Mouse (Mus musculus): ENCODE measurements around the gene Aff3. TPM values are rescaled to one million over a fixed set of nuclear protein-coding genes. Genes with fewer than 3 reads are reported as not detected.

Gene Aff3
- 9.3 and 10.5 TPM in 2 replicates for polyA plus RNA-seq (2015; fragmentation: Nextera tagmentation; extraction: Ambion mirVana)

GRCm38 (mm10) chr1:38664777-38665176, at the start of gene Aff3:
Aff3 (minus strand) TSS chr1:38664955.
- Histone ChIP-seq H3K4me3 (no peak within 1 kb of the TSS), H3K9me3 (no peaks in the 10 kb centered on the region), H3K27ac (peak within 1 kb of the TSS; percentile 62; the same call in 1 of the 2 replicates), H3K9ac (no peak within 1 kb of the TSS), H3K4me1 (peaks cover 17% of the 10 kb centered on the region), H3K36me3 (no peaks in the 10 kb centered on the region), H3K27me3 (no peaks in the 10 kb centered on the region), H3K4me2 (no peak within 1 kb of the TSS)
- no peak for ATAC-seq (ENCODE audit: borderline replicate concordance, extremely low read depth, low FRiP score, low TSS enrichment)
- 58% methylated on average over 13 of the region's 13 CpGs for WGBS

DNA sequence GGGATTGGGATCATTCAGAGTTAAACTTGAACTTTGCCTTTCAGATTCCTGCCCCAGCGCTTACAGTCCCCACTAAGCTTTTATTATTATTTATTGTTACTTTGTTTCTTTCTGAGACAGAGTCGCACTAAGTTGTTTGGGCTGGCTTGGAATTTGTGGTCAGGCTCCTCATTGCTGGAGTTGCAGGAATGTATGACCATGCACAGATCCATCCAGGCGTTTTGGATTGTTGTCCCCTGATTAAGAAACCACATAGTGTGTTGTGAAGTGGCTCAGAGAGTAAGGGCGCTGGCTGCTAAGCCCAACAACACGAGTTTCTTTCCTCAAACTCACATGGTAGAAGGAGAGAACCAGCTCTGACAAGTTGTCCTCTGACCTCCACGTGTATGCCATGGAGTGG, 35.9 kb upstream of the Aff3 start:
- no peaks in the 10 kb centered on the region for H3K9me3 ChIP-seq
- WGBS, result 61% methylated on average over 6 of the region's 6 CpGs
- no peak overlapping the region for H3K27ac ChIP-seq
- no peak for ATAC-seq (ENCODE audit: borderline replicate concordance, extremely low read depth, low FRiP score, low TSS enrichment)
- no peaks in the 10 kb centered on the region for H3K27me3 ChIP-seq
- no peak overlapping the region for H3K4me2 ChIP-seq
- H3K36me3 ChIP-seq, result no peaks in the 10 kb centered on the region
- 0 out of 2 replicates have a peak, but pooled peaks cover 3% of the 10 kb centered on the region for H3K4me1 ChIP-seq
- no peak overlapping the region for H3K4me3 ChIP-seq
- H3K9ac ChIP-seq, result no peak overlapping the region

DNA sequence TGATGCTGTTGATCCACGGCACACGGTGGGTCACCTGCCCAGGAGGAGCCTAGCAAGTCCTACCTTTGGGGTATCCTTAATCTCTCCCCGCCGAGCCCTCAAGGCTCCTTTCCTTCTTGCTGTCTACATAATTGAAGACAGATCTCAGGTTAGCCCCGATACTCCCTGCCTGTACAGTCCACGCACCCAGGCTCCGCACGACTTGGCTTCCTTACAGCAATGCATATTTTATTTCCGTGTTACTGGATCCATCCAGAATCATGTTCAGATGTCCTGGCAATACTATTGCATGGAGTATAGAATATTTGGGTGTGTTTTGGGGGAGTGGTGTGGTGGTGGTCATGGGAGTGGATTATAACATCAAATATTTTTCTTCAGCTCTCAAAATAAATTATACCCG, 34.5 kb upstream of the Aff3 start:
- no peak overlapping the region for H3K9ac ChIP-seq
- H3K4me1 ChIP-seq, result 0 out of 2 replicates have a peak, but pooled peaks cover 3% of the 10 kb centered on the region
- no peak overlapping the region for H3K4me3 ChIP-seq
- 84% methylated on average over 10 of the region's 10 CpGs for WGBS
- no peak for ATAC-seq (ENCODE audit: borderline replicate concordance, extremely low read depth, low FRiP score, low TSS enrichment)
- H3K27ac ChIP-seq, result no peak overlapping the region
- no peaks in the 10 kb centered on the region for H3K36me3 ChIP-seq
- no peak overlapping the region for H3K4me2 ChIP-seq
- no peaks in the 10 kb centered on the region for H3K9me3 ChIP-seq
- H3K27me3 ChIP-seq, result no peaks in the 10 kb centered on the region

- H3K4me1 ChIP-seq, result 0 out of 2 replicates have a peak, but pooled peaks cover 3% of the 10 kb centered on the region
- 50% methylated on average over 15 of the region's 15 CpGs for WGBS
- H3K4me2 ChIP-seq, result no peak overlapping the region
- ATAC-seq (ENCODE audit: borderline replicate concordance, extremely low read depth, low FRiP score, low TSS enrichment), result no peak
- H3K27ac ChIP-seq, result no peak overlapping the region; the same call in 1 of the 2 replicates
- no peaks in the 10 kb centered on the region for H3K36me3 ChIP-seq
- no peaks in the 10 kb centered on the region for H3K27me3 ChIP-seq
- no peaks in the 10 kb centered on the region for H3K9me3 ChIP-seq
- no peak overlapping the region for H3K4me3 ChIP-seq
- no peak overlapping the region for H3K9ac ChIP-seq
Observed at GRCm38 (mm10) chr1:38695812-38696681, 31.3 kb upstream of the Aff3 start.

DNA sequence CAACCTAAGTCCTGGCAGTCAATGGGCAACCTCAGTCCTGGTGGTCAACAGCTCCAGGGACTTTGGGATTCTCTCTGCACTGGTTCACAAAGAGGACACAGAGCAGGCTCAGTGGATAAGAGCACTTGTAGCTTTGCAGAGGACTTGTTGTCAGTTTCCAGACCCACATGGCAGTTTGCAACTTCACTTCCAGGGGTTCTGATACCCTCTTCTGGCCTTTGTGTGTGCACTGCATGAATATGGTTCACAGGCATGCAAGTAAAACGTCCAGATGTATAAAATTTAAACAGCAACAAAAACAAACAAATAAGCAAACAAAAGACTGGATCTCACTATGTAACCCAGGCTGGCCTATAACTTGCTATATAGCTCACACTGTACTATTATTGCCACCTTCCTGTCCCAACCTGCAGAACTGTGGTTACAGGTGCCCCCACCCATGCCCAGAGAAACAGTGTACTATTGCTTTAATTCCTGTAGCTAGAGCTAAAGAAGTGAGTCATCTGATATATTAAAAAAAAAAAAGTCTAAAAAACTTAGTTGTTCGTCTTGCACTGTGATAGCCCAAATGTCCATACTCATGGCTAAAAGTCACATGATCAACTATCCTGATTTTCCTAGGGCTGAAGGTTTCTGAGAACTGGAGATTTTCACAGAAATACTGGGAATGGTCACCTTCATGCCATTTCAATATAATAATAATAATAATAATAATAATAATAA, 30.5 kb upstream of the Aff3 start:
- H3K27me3 ChIP-seq, result no peaks in the 10 kb centered on the region
- no peak overlapping the region for H3K9ac ChIP-seq
- no peak overlapping the region for H3K4me3 ChIP-seq
- WGBS, result 63% methylated on average over 2 of the region's 2 CpGs
- no peaks in the 10 kb centered on the region for H3K9me3 ChIP-seq
- no peaks in the 10 kb centered on the region for H3K36me3 ChIP-seq
- no peak overlapping the region for H3K27ac ChIP-seq
- H3K4me2 ChIP-seq, result no peak overlapping the region
- 0 out of 2 replicates have a peak, but pooled peaks cover 3% of the 10 kb centered on the region for H3K4me1 ChIP-seq
- ATAC-seq (ENCODE audit: borderline replicate concordance, extremely low read depth, low FRiP score, low TSS enrichment), result no peak

- ATAC-seq (ENCODE audit: borderline replicate concordance, extremely low read depth, low FRiP score, low TSS enrichment), result no peak
- WGBS, result 51% methylated on average over 5 of the region's 5 CpGs
- no peak overlapping the region for H3K27ac ChIP-seq
- no peak overlapping the region for H3K9ac ChIP-seq
- no peak overlapping the region for H3K4me2 ChIP-seq
- no peak overlapping the region for H3K4me3 ChIP-seq
- no peaks in the 10 kb centered on the region for H3K27me3 ChIP-seq
- H3K36me3 ChIP-seq, result no peaks in the 10 kb centered on the region
- H3K4me1 ChIP-seq, result 0 out of 2 replicates have a peak, but pooled peaks cover 3% of the 10 kb centered on the region
- H3K9me3 ChIP-seq, result no peaks in the 10 kb centered on the region
Observed at GRCm38 (mm10) chr1:38694142-38694541, 29.4 kb upstream of the Aff3 start.

DNA sequence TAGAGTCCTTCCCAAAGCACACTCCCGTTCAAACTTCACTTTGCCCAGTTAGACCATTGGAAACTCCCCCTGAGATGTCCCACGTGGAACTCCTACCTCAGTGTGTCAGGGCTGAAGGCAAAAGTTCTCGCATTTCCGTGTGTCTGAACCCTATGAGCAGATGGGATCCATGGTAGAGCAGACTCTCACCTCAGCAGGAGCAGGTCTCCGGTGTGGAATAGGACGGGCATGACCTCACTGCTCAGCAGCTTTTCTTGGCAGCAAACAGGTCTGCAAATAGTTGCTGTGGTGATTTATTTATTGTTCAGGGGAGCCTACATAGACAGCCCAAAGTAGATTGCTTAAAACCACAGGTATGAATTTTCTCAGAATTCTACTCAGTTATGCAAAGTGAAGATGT, 25.7 kb upstream of the Aff3 start:
- H3K9me3 ChIP-seq, result no peaks in the 10 kb centered on the region
- WGBS, result 75% methylated on average over 6 of the region's 6 CpGs
- H3K36me3 ChIP-seq, result no peaks in the 10 kb centered on the region
- no peaks in the 10 kb centered on the region for H3K4me1 ChIP-seq
- H3K27me3 ChIP-seq, result no peaks in the 10 kb centered on the region
- H3K4me3 ChIP-seq, result no peak overlapping the region
- no peak overlapping the region for H3K4me2 ChIP-seq
- no peak overlapping the region for H3K9ac ChIP-seq
- no peak overlapping the region for H3K27ac ChIP-seq
- ATAC-seq (ENCODE audit: borderline replicate concordance, extremely low read depth, low FRiP score, low TSS enrichment), result no peak

- WGBS, result 60% methylated on average over 5 of the region's 5 CpGs
- H3K4me2 ChIP-seq, result no peak overlapping the region
Observed at GRCm38 (mm10) chr1:38688216-38688615, 23.5 kb upstream of the Aff3 start.

GRCm38 (mm10) chr1:38685706-38686105, 21.0 kb upstream of the Aff3 start:
- WGBS, result 91% methylated on average over 5 of the region's 5 CpGs
- no peak for ATAC-seq (ENCODE audit: borderline replicate concordance, extremely low read depth, low FRiP score, low TSS enrichment)

More at GRCm38 (mm10) chr1:38688216-38688615, 23.5 kb upstream of the Aff3 start:
- no peaks in the 10 kb centered on the region for H3K4me1 ChIP-seq
- no peak overlapping the region for H3K9ac ChIP-seq
- H3K36me3 ChIP-seq, result no peaks in the 10 kb centered on the region
- H3K27ac ChIP-seq, result no peak overlapping the region
- H3K9me3 ChIP-seq, result no peaks in the 10 kb centered on the region
- ATAC-seq (ENCODE audit: borderline replicate concordance, extremely low read depth, low FRiP score, low TSS enrichment), result no peak
- H3K4me3 ChIP-seq, result no peak overlapping the region
- no peaks in the 10 kb centered on the region for H3K27me3 ChIP-seq

DNA sequence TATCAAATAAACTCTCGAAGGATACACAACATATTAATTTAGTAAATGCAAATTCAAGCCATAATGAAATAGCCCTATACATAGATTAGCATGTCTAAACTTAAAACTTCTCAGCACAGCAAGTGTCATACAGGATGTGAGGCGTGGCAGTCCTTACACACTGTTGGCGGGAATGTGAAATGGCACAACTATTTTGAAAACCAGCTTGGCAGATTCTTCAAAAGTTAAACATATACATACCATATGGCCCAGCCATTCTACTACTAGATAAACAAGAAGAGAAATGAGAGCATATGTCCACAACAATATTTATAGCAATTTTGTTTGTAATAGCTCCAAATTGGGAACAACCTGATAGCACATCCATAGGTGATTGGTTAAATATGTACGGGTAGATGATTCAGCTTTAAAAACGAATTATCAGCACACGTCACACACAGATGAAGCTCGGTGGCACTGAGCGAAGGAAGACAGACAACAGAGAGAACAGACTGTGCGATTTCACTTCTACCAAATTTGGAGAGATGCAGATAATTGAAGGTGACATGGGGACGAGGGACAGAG, 18.5 kb upstream of the Aff3 start:
- Histone ChIP-seq H3K9me3 (no peaks in the 10 kb centered on the region), H3K27me3 (no peaks in the 10 kb centered on the region), H3K36me3 (no peaks in the 10 kb centered on the region), H3K27ac (no peak overlapping the region), H3K4me3 (no peak overlapping the region), H3K4me1 (no peaks in the 10 kb centered on the region), H3K9ac (no peak overlapping the region), H3K4me2 (no peak overlapping the region)
- WGBS, result 61% methylated on average over 10 of the region's 10 CpGs
- ATAC-seq (ENCODE audit: borderline replicate concordance, extremely low read depth, low FRiP score, low TSS enrichment), result no peak

More at GRCm38 (mm10) chr1:38685706-38686105, 21.0 kb upstream of the Aff3 start:
- H3K4me1 ChIP-seq, result no peaks in the 10 kb centered on the region
- H3K4me2 ChIP-seq, result no peak overlapping the region
- no peak overlapping the region for H3K4me3 ChIP-seq
- H3K27me3 ChIP-seq, result no peaks in the 10 kb centered on the region
- H3K36me3 ChIP-seq, result no peaks in the 10 kb centered on the region
- H3K9me3 ChIP-seq, result no peaks in the 10 kb centered on the region
- no peak overlapping the region for H3K9ac ChIP-seq
- no peak overlapping the region for H3K27ac ChIP-seq

- Histone ChIP-seq H3K27ac (no peak overlapping the region), H3K36me3 (no peaks in the 10 kb centered on the region), H3K9ac (no peak overlapping the region), H3K27me3 (no peaks in the 10 kb centered on the region), H3K4me3 (no peak overlapping the region), H3K9me3 (no peaks in the 10 kb centered on the region), H3K4me1 (no peaks in the 10 kb centered on the region), H3K4me2 (no peak overlapping the region)
- WGBS, result 45% methylated on average over 8 of the region's 8 CpGs
- no peak for ATAC-seq (ENCODE audit: borderline replicate concordance, extremely low read depth, low FRiP score, low TSS enrichment)
Observed at GRCm38 (mm10) chr1:38679890-38680289, 15.1 kb upstream of the Aff3 start.

GRCm38 (mm10) chr1:38671756-38672155, 7.0 kb upstream of the Aff3 start:
- Histone ChIP-seq H3K9me3 (no peaks in the 10 kb centered on the region), H3K4me1 (peaks cover 5% of the 10 kb centered on the region), H3K27me3 (no peaks in the 10 kb centered on the region), H3K27ac (no peak overlapping the region), H3K36me3 (no peaks in the 10 kb centered on the region), H3K9ac (no peak overlapping the region), H3K4me3 (no peak overlapping the region), H3K4me2 (no peak overlapping the region)
- ATAC-seq (ENCODE audit: borderline replicate concordance, extremely low read depth, low FRiP score, low TSS enrichment), result no peak
- 71% methylated on average over 3 of the region's 3 CpGs for WGBS
